In genomic region chr8:91801839-91802238, GRCm38 (mm10) we compare ENCODE assay signal across 9 mouse cellular contexts. TPM values are rescaled to one million over a fixed set of nuclear protein-coding genes. Genes with fewer than 3 reads are reported as not detected.
DNase-seq lines count a peak whose midpoint lies in the region; ATAC-seq and TF ChIP-seq lines count a peak whose summit lies in the region.
"Had no signal": no experiment of that assay in that cellular context is flagged by ENCODE, and none has a peak within 500 bp of the region (broad histone marks: within the 10 kb centered on the region; RNA-seq: fewer than 3 reads in every experiment).

Gene Irx3, minus strand, starts transcription at chr8:91802067.

- peak within 1 kb of the TSS; percentile 84 for H3K4me2 ChIP-seq in embryonic facial prominence, embryonic 13.5 days
- peak within 1 kb of the TSS; percentile 89 for H3K4me2 ChIP-seq in heart, embryonic 11.5 days
- H3K4me2 ChIP-seq in kidney, embryonic 16.5 days (replicated peaks; ENCODE audit: low read depth, low read length), result peak within 1 kb of the TSS; percentile 86

- TF ChIP-seq POLR2A in spleen, adult 2 months (IDR thresholded peaks at IDR 0.05; ENCODE audit: low read depth, low read length), result no peak
- no peak for TF ChIP-seq POLR2A in testis, adult 2 months (IDR thresholded peaks at IDR 0.05; ENCODE audit: control insufficient read depth, low read depth, low read length)

- DNase-seq in spleen, adult 2 months (ENCODE audit: low read depth in 1 of 2, low spot score in 2 of 2), result no peak
- DNase-seq in spleen, postnatal 14 days (ENCODE audit: low spot score in 2 of 2), result no peak
- peak; percentile 90 for DNase-seq in lung, postnatal 25 days (ENCODE audit: low spot score)
- no peak for DNase-seq in frontal cortex, adult 2 months (ENCODE audit: extremely low spot score in 1 of 2, low spot score in 1 of 2)

- no peak for TF ChIP-seq CTCF in spleen, adult 2 months (IDR thresholded peaks at IDR 0.05; ENCODE audit: extremely low read depth, insufficient read depth, insufficient read length, insufficient replicate concordance)
- no peak for TF ChIP-seq CTCF in testis, adult 2 months (IDR thresholded peaks at IDR 0.05; ENCODE audit: control insufficient read depth, insufficient read depth, insufficient replicate concordance, low read depth, low read length)

- ATAC-seq in embryonic facial prominence, embryonic 13.5 days (ENCODE audit: insufficient number of reproducible peaks, insufficient read depth, low FRiP score, low TSS enrichment, low read depth), result peak; percentile 56
- peak; percentile 75 for ATAC-seq in heart, embryonic 11.5 days (replicated peaks; ENCODE audit: insufficient number of reproducible peaks, low FRiP score, low TSS enrichment)
- peak; percentile 70 for ATAC-seq in kidney, embryonic 16.5 days (ENCODE audit: low FRiP score, low TSS enrichment)

- H3K27ac ChIP-seq in spleen, adult 2 months (ENCODE audit: insufficient read depth, low read length), result no peak within 1 kb of the TSS
- peak within 1 kb of the TSS; percentile 97 for H3K27ac ChIP-seq in embryonic facial prominence, embryonic 13.5 days
- peak within 1 kb of the TSS; percentile 94 for H3K27ac ChIP-seq in heart, embryonic 11.5 days (ENCODE audit: low read depth, low read length)
- peak within 1 kb of the TSS; percentile 92 for H3K27ac ChIP-seq in kidney, embryonic 16.5 days (ENCODE audit: low read length)
- no peak within 1 kb of the TSS for H3K27ac ChIP-seq in testis, adult 2 months (ENCODE audit: control insufficient read depth, insufficient read depth, low read depth, low read length)

- peak within 1 kb of the TSS; percentile 35 for H3K4me3 ChIP-seq in spleen, adult 2 months (ENCODE audit: extremely low read depth, insufficient read depth, insufficient read length)
- peak within 1 kb of the TSS; percentile 73 for H3K4me3 ChIP-seq in embryonic facial prominence, embryonic 13.5 days
- peak within 1 kb of the TSS; percentile 61 for H3K4me3 ChIP-seq in heart, embryonic 11.5 days (ENCODE audit: low read depth, low read length)
- H3K4me3 ChIP-seq in kidney, embryonic 16.5 days (ENCODE audit: low read length), result peak within 1 kb of the TSS; percentile 64
- H3K4me3 ChIP-seq in testis, adult 2 months (ENCODE audit: control insufficient read depth, low read depth, low read length), result peak within 1 kb of the TSS; percentile 59

- no peaks in the 10 kb centered on the region for H3K36me3 ChIP-seq in spleen, adult 2 months (ENCODE audit: control insufficient read depth, insufficient read depth, low read length)
- H3K36me3 ChIP-seq in embryonic facial prominence, embryonic 13.5 days, result no peaks in the 10 kb centered on the region
- H3K36me3 ChIP-seq in heart, embryonic 11.5 days (ENCODE audit: control insufficient read depth, insufficient read depth, low read length), result no peaks in the 10 kb centered on the region
- no peaks in the 10 kb centered on the region for H3K36me3 ChIP-seq in kidney, embryonic 16.5 days (ENCODE audit: insufficient read depth, low read length)
- no peaks in the 10 kb centered on the region for H3K36me3 ChIP-seq in testis, adult 2 months (ENCODE audit: control insufficient read depth, insufficient read depth, low read length)
- H3K36me3 ChIP-seq: G1E had no signal

- no peaks in the 10 kb centered on the region for H3K9me3 ChIP-seq in embryonic facial prominence, embryonic 13.5 days
- H3K9me3 ChIP-seq in heart, embryonic 11.5 days (replicated peaks; ENCODE audit: control insufficient read depth, low read length), result no peaks in the 10 kb centered on the region
- no peaks in the 10 kb centered on the region for H3K9me3 ChIP-seq in kidney, embryonic 16.5 days (ENCODE audit: low read length)

- WGBS in spleen, adult 2 months, result 1% methylated on average over 33 of the region's 33 CpGs
- under 1% methylated on average over 33 of the region's 33 CpGs for WGBS in embryonic facial prominence, embryonic 13.5 days
- 0% methylated on average over 29 of the region's 33 CpGs for WGBS in heart, embryonic 11.5 days (ENCODE audit: insufficient replicate concordance)
- under 1% methylated on average over 32 of the region's 33 CpGs for WGBS in kidney, embryonic 16.5 days

- no peaks in the 10 kb centered on the region; the same call in 1 of the 2 replicates for H3K4me1 ChIP-seq in spleen, adult 2 months (ENCODE audit: control insufficient read depth, insufficient read depth, insufficient read length)
- peaks cover 84% of the 10 kb centered on the region for H3K4me1 ChIP-seq in embryonic facial prominence, embryonic 13.5 days
- H3K4me1 ChIP-seq in heart, embryonic 11.5 days (ENCODE audit: control insufficient read depth, insufficient read depth, low read length), result peaks cover 30% of the 10 kb centered on the region
- peaks cover 68% of the 10 kb centered on the region for H3K4me1 ChIP-seq in kidney, embryonic 16.5 days (ENCODE audit: insufficient read depth, low read length)
- H3K4me1 ChIP-seq in testis, adult 2 months (ENCODE audit: control insufficient read depth, insufficient read depth, low read length), result peaks cover 35% of the 10 kb centered on the region

- H3K9ac ChIP-seq in embryonic facial prominence, embryonic 13.5 days, result peak within 1 kb of the TSS; percentile 88
- H3K9ac ChIP-seq in heart, embryonic 11.5 days (ENCODE audit: low read depth, low read length), result peak within 1 kb of the TSS; percentile 88
- peak within 1 kb of the TSS; percentile 81 for H3K9ac ChIP-seq in kidney, embryonic 16.5 days (replicated peaks; ENCODE audit: low read length)

- peaks cover 45% of the 10 kb centered on the region for H3K27me3 ChIP-seq in spleen, adult 2 months (ENCODE audit: control insufficient read depth, insufficient read depth, low read length)
- peaks cover 84% of the 10 kb centered on the region for H3K27me3 ChIP-seq in embryonic facial prominence, embryonic 13.5 days
- H3K27me3 ChIP-seq in heart, embryonic 11.5 days (ENCODE audit: control insufficient read depth, insufficient read depth, low read length), result peaks cover 59% of the 10 kb centered on the region
- H3K27me3 ChIP-seq in kidney, embryonic 16.5 days (ENCODE audit: insufficient read depth, low read length), result peaks cover 81% of the 10 kb centered on the region
- peaks cover 12% of the 10 kb centered on the region for H3K27me3 ChIP-seq in testis, adult 2 months (ENCODE audit: control insufficient read depth, insufficient read depth, low read length)

RNA-seq across cellular contexts. Expression of gene Irx3, which starts in this region (rescaled TPM):
- polyA plus RNA-seq in spleen, adult 2 months (2012; rRNA removed), result 0.12 and 0.15 TPM in 2 replicates
- polyA plus RNA-seq in embryonic facial prominence, embryonic 13.5 days (2015; fragmentation: Nextera tagmentation; extraction: Ambion mirVana), result 23.0 and 32.6 TPM in 2 replicates
- 7.9 and 8.6 TPM in 2 replicates for polyA plus RNA-seq in heart, embryonic 11.5 days (2014; fragmentation: Nextera tagmentation; extraction: Ambion mirVana)
- polyA plus RNA-seq in kidney, embryonic 16.5 days (2015; fragmentation: Nextera tagmentation; extraction: Ambion mirVana), result 14.5 and 14.7 TPM in 2 replicates
- polyA plus RNA-seq in testis, adult 2 months (2012; rRNA removed), result 0.08 and 0.10 TPM in 2 replicates
- polyA plus RNA-seq in frontal cortex, adult 2 months (2012; rRNA removed), result 0.10 and 0.36 TPM in 2 replicates
- polyA plus RNA-seq: G1E had no signal

Comparison
In these comparisons a context has a peak if more than half of its experiments do, and no peak if none do; other contexts are left out.
1. H3K27ac ChIP-seq: peak in embryonic facial prominence, embryonic 13.5 days (single experiment), heart, embryonic 11.5 days (single experiment) and kidney, embryonic 16.5 days (single experiment); none in spleen, adult 2 months (single experiment) and testis, adult 2 months (single experiment).
2. Peak in every context shown above with its lines, with median percentiles within 50 percentile points of each other: H3K4me3 ChIP-seq, ATAC-seq, H3K4me2 ChIP-seq and H3K9ac ChIP-seq.